Mouse (Mus musculus): ENCODE measurements around the gene Pou4f1. TPM values are rescaled to one million over a fixed set of nuclear protein-coding genes. Genes with fewer than 3 reads are reported as not detected.
A peak's percentile ranks its signal among the peaks of the same experiment; 100 is the strongest.

Pou4f1 gene
- polyA plus RNA-seq, 1 experiment from 2014 or later: 5.6 TPM

- 5% methylated on average over 5 of the region's 5 CpGs for WGBS
- Histone ChIP-seq H3K9ac (no peak overlapping the region), H3K4me3 (no peak overlapping the region), H3K27ac (no peak overlapping the region), H3K27me3 (peaks cover 94% of the 10 kb centered on the region), H3K4me2 (no peak overlapping the region), H3K9me3 (replicated peaks) (no peaks in the 10 kb centered on the region), H3K4me1 (peaks cover 34% of the 10 kb centered on the region), H3K36me3 (ENCODE audit: poor library complexity, severe bottlenecking) (no peaks in the 10 kb centered on the region)
- no peak for ATAC-seq
Observed at GRCm38 (mm10) chr14:104463631-104464250, 4.1 kb downstream of the Pou4f1 start.

- peaks cover 26% of the 10 kb centered on the region for H3K4me1 ChIP-seq
- 1% methylated on average over 10 of the region's 10 CpGs for WGBS
- ATAC-seq: no peak
- H3K9me3 ChIP-seq (replicated peaks): no peaks in the 10 kb centered on the region
- H3K36me3 ChIP-seq (ENCODE audit: poor library complexity, severe bottlenecking): no peaks in the 10 kb centered on the region
- H3K4me3 ChIP-seq: no peak overlapping the region
- no peak overlapping the region for H3K9ac ChIP-seq
- H3K4me2 ChIP-seq: no peak overlapping the region
- H3K27ac ChIP-seq: no peak overlapping the region
- H3K27me3 ChIP-seq: peaks cover 93% of the 10 kb centered on the region
Observed at GRCm38 (mm10) chr14:104461286-104462240, 6.2 kb downstream of the Pou4f1 start.

- H3K9me3 ChIP-seq (replicated peaks): no peaks in the 10 kb centered on the region
- H3K4me3 ChIP-seq: peak overlapping the region; percentile 25
- peaks cover 22% of the 10 kb centered on the region for H3K4me1 ChIP-seq
- H3K27ac ChIP-seq: no peak overlapping the region
- H3K27me3 ChIP-seq: peaks cover 86% of the 10 kb centered on the region
- peak overlapping the region; percentile 53 for H3K4me2 ChIP-seq
- H3K9ac ChIP-seq: no peak overlapping the region
- ATAC-seq: peak; percentile 78
- no peaks in the 10 kb centered on the region for H3K36me3 ChIP-seq (ENCODE audit: poor library complexity, severe bottlenecking)
- 1% methylated on average over 55 of the region's 59 CpGs for WGBS
Observed at GRCm38 (mm10) chr14:104460325-104461285, 7.2 kb downstream of the Pou4f1 start.

- Histone ChIP-seq H3K4me3 (no peak overlapping the region), H3K36me3 (ENCODE audit: poor library complexity, severe bottlenecking) (no peaks in the 10 kb centered on the region), H3K27me3 (peaks cover 85% of the 10 kb centered on the region), H3K4me1 (peaks cover 18% of the 10 kb centered on the region), H3K9me3 (replicated peaks) (no peaks in the 10 kb centered on the region), H3K9ac (no peak overlapping the region), H3K4me2 (0 out of 2 replicates have a peak overlapping the region, but pooled peaks have one; percentile 16), H3K27ac (no peak overlapping the region)
- WGBS: under 1% methylated on average over 25 of the region's 25 CpGs
- peak; percentile 28; the same call in 1 of the 2 replicates for ATAC-seq
Observed at GRCm38 (mm10) chr14:104459513-104460111, 8.2 kb downstream of the Pou4f1 start.

- Histone ChIP-seq H3K27ac (no peak overlapping the region), H3K9ac (no peak overlapping the region), H3K4me1 (peaks cover 18% of the 10 kb centered on the region), H3K4me2 (no peak overlapping the region), H3K27me3 (peaks cover 85% of the 10 kb centered on the region), H3K36me3 (ENCODE audit: poor library complexity, severe bottlenecking) (no peaks in the 10 kb centered on the region), H3K9me3 (replicated peaks) (no peaks in the 10 kb centered on the region), H3K4me3 (no peak overlapping the region)
- under 1% methylated on average over 19 of the region's 19 CpGs for WGBS
- ATAC-seq: no peak
Observed at GRCm38 (mm10) chr14:104458728-104459512, 8.9 kb downstream of the Pou4f1 start.

- Histone ChIP-seq H3K36me3 (ENCODE audit: poor library complexity, severe bottlenecking) (no peaks in the 10 kb centered on the region), H3K4me2 (no peak overlapping the region), H3K4me1 (peaks cover 18% of the 10 kb centered on the region), H3K9me3 (replicated peaks) (no peaks in the 10 kb centered on the region), H3K27me3 (peaks cover 85% of the 10 kb centered on the region), H3K4me3 (no peak overlapping the region), H3K9ac (no peak overlapping the region), H3K27ac (no peak overlapping the region)
- WGBS: under 1% methylated on average over 20 of the region's 20 CpGs
- no peak for ATAC-seq
Observed at GRCm38 (mm10) chr14:104457966-104458710, 9.7 kb downstream of the Pou4f1 start.

- WGBS: 1% methylated on average over 5 of the region's 5 CpGs
- Histone ChIP-seq H3K4me2 (no peak overlapping the region), H3K4me1 (peaks cover 18% of the 10 kb centered on the region), H3K9ac (no peak overlapping the region), H3K9me3 (replicated peaks) (no peaks in the 10 kb centered on the region), H3K36me3 (ENCODE audit: poor library complexity, severe bottlenecking) (no peaks in the 10 kb centered on the region), H3K27ac (no peak overlapping the region), H3K27me3 (peaks cover 90% of the 10 kb centered on the region), H3K4me3 (no peak overlapping the region)
- peak; percentile 39; the same call in 1 of the 2 replicates for ATAC-seq
Observed at GRCm38 (mm10) chr14:104456976-104457375, 10.8 kb downstream of the Pou4f1 start.

GRCm38 (mm10) chr14:104453824-104454223, 14.0 kb downstream of the Pou4f1 start:
- 13% methylated on average over 4 of the region's 4 CpGs for WGBS
- no peak overlapping the region for H3K4me2 ChIP-seq
- H3K4me3 ChIP-seq: no peak overlapping the region
- no peaks in the 10 kb centered on the region for H3K9me3 ChIP-seq (replicated peaks)
- no peak overlapping the region for H3K9ac ChIP-seq
- peaks cover 73% of the 10 kb centered on the region for H3K27me3 ChIP-seq
- H3K27ac ChIP-seq: no peak overlapping the region
- ATAC-seq: no peak
- peaks cover 5% of the 10 kb centered on the region; the same call in 1 of the 2 replicates for H3K4me1 ChIP-seq
- H3K36me3 ChIP-seq (ENCODE audit: poor library complexity, severe bottlenecking): no peaks in the 10 kb centered on the region

- ATAC-seq: no peak
- H3K9me3 ChIP-seq (replicated peaks): no peaks in the 10 kb centered on the region
- no peaks in the 10 kb centered on the region for H3K4me1 ChIP-seq
- H3K27me3 ChIP-seq: no peaks in the 10 kb centered on the region
- no peak overlapping the region for H3K4me2 ChIP-seq
- H3K36me3 ChIP-seq (ENCODE audit: poor library complexity, severe bottlenecking): no peaks in the 10 kb centered on the region
- no peak overlapping the region for H3K27ac ChIP-seq
- H3K4me3 ChIP-seq: no peak overlapping the region
- 74% methylated on average over 2 of the region's 2 CpGs for WGBS
- H3K9ac ChIP-seq: no peak overlapping the region
Observed at GRCm38 (mm10) chr14:104434293-104434692, 33.5 kb downstream of the Pou4f1 start.

- Histone ChIP-seq H3K4me3 (no peak overlapping the region), H3K27ac (no peak overlapping the region), H3K9me3 (replicated peaks) (no peaks in the 10 kb centered on the region), H3K4me1 (no peaks in the 10 kb centered on the region), H3K9ac (no peak overlapping the region), H3K36me3 (ENCODE audit: poor library complexity, severe bottlenecking) (no peaks in the 10 kb centered on the region), H3K4me2 (no peak overlapping the region), H3K27me3 (no peaks in the 10 kb centered on the region)
- WGBS: 83% methylated on average over 4 of the region's 4 CpGs
- ATAC-seq: no peak
Observed at GRCm38 (mm10) chr14:104430819-104431218, 37.0 kb downstream of the Pou4f1 start.

Measured in forebrain, embryonic 13.5 days (tissue).